Mouse (Mus musculus): ENCODE data around the gene Snap47.
"Not testable (repeated sequence)": the region's sequence is repeated elsewhere in the genome, so short reads cannot be mapped to it uniquely, and the experiment has no call there.

Gene Snap47

DNA sequence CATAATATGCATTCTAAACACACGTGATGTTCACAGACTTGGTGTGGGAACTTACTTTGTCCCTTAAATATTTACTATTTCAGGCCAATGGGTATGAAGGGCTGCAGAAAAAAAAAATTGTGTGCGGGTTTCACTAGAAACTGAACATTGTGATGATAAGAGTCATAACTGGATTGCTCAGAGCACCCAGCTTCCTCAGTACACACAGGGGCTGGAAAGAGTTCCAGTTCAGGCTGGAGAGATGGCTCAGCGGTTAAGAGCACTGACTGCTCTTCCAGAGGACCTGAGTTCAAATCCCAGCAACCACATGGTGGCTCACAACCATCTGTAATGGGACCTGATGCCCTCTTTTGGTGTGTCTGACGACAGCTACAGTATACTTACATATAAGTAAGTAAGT is 83.0 kb downstream of the Snap47 start:
- DNase-seq (ENCODE audit: low spot score) = not testable (repeated sequence)

DNA sequence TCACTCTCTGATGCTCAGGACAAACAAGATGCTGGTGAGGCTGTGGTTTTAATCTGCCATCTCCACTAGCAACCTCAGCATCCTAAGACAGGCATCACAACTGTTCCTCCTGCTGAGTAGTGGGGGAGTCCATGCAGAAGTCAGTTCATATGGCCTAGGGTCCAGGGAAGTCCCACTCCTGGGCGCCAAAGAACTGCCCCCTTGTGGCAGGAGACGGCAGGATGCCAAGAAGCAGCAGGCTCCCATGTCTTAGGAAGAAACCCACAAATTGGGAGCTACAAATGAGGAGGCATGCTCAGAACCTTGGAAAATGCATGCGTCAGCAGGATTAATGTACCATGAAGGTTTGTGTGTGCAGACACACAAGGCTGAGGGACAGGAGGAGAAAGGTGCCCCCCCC is 84.4 kb downstream of the Snap47 start:
- no peak for DNase-seq (ENCODE audit: low spot score)

GRCm38 (mm10) chr11:59366031-59366430 is 85.0 kb downstream of the Snap47 start:
- no peak for DNase-seq (ENCODE audit: low spot score)

- DNase-seq (ENCODE audit: low spot score) = no peak
These were observed 86.6 kb downstream of the Snap47 start for GRCm38 (mm10) chr11:59364417-59364816.

DNA sequence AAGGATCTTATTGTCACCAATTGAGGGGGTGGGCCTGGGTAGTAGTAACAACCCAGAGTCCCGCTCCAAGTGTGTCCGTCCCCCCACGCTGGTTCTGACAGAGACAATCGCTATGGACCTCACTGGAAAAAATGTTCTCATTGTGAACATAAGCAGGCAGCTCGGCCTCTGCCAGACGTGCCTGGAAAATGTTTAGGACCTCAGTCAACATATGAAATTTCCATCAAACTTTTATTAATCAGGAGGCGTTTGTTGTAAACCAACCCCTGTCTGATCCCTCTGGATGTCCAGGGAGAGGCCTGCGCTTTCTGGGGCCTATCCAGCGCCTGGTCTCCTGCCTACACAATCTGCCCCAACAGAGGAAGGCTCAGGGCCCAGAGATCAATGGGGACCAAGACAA is 87.0 kb downstream of the Snap47 start:
- no peak for DNase-seq (ENCODE audit: low spot score)

DNA sequence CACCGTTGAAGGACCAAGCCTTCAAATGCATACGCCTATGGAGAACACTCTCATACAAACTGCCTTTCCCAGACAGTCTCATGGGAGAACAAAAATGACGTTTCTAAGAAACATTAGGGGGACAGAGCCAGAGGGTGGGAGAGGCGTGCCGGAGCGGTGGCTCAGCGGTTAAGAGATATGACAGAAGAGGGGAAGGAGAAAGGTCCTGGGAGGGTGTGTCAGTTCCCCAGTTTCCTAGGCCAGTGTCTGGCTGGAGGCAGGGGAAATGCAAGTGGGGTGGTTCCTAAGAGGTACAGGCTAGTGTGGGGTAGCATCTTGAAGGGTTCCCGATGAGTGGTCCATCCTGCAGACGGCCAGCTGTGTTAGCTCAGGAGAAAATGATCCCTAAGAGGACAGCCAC is 89.7 kb downstream of the Snap47 start:
- DNase-seq (ENCODE audit: low spot score) = no peak

All from ovary, postnatal 10 days (tissue).